Mouse (Mus musculus) midbrain, embryonic 11.5 days (tissue): ENCODE measurements around the gene Txndc12. TPM values are rescaled to one million over a fixed set of nuclear protein-coding genes. Genes with fewer than 3 reads are reported as not detected.
A peak's percentile ranks its signal among the peaks of the same experiment; 100 is the strongest.

Experiments used
- ATAC-seq: fragments of 200-750 bp; cut with Nextera tagmentation; 2 replicates; pipeline ENCODE4 v1.8.0; 2017; ENCODE audit warnings: moderate TSS enrichment, moderate library complexity; ENCODE audit not compliant: low FRiP score
- DNase-seq: peaks from one replicate; pipeline ENCODE4 v3.0.0; 2015; ENCODE audit warnings: low spot score; ENCODE audit errors: missing footprints
- H3K27ac ChIP-seq: fragments of 300-500 bp; sonication (generic); 2 replicates; pipeline ENCODE4 v1.5.1; 2014; ENCODE audit warnings: low read depth, low read length
- H3K27me3 ChIP-seq: fragments of 300-500 bp; sonication (generic); 2 replicates; pipeline ENCODE4 v1.6.1; 2014; ENCODE audit warnings: mild to moderate bottlenecking, low read length, moderate library complexity, mixed read lengths; ENCODE audit not compliant: control insufficient read depth, insufficient read depth
- H3K36me3 ChIP-seq: fragments of 300-500 bp; sonication (generic); 2 replicates; pipeline ENCODE4 v1.6.1; 2014; ENCODE audit warnings: mild to moderate bottlenecking, low read length, moderate library complexity, mixed read lengths; ENCODE audit not compliant: control insufficient read depth, insufficient read depth
- H3K4me1 ChIP-seq: fragments of 300-500 bp; sonication (generic); 2 replicates; pipeline ENCODE4 v1.6.1; 2014; ENCODE audit warnings: low read length; ENCODE audit not compliant: control insufficient read depth, insufficient read depth
- H3K4me2 ChIP-seq: fragments of 300-500 bp; sonication (generic); 2 replicates; pipeline ENCODE4 v1.6.1; 2014; ENCODE audit warnings: mild to moderate bottlenecking, moderate library complexity
- H3K4me3 ChIP-seq: fragments of 300-500 bp; sonication (generic); 2 replicates; pipeline ENCODE4 v1.5.1; 2014; ENCODE audit warnings: low read depth, low read length
- H3K9ac ChIP-seq: fragments of 300-500 bp; sonication (generic); 2 replicates; pipeline ENCODE4 v1.6.1; 2014; ENCODE audit warnings: low read length
- H3K9me3 ChIP-seq: fragments of 300-500 bp; sonication (generic); 2 replicates; pipeline ENCODE4 v1.6.1; 2016; ENCODE audit warnings: low read length; ENCODE audit not compliant: control insufficient read depth
- WGBS: fragments of 180-500 bp; shearing (Covaris S2); extraction: QIAGEN DNeasy Blood & Tissue Kit; methylation state at CpG from one replicate; pipeline ENCODE4 v1.1.7; 2014; 5-methylcytosine and 5-hydroxymethylcytosine counted together
- polyA plus RNA-seq: library from polyadenylated mRNA; unstranded; fragments of >200 nt; fragmentation: Nextera tagmentation; extraction: Ambion mirVana; gene quantifications from 2 replicates; pipeline ENCODE4 v1.2.1, GENCODE M21; 2014

Gene Txndc12
- polyA plus RNA-seq, 1 experiment from 2014 or later: 112 TPM

DNA sequence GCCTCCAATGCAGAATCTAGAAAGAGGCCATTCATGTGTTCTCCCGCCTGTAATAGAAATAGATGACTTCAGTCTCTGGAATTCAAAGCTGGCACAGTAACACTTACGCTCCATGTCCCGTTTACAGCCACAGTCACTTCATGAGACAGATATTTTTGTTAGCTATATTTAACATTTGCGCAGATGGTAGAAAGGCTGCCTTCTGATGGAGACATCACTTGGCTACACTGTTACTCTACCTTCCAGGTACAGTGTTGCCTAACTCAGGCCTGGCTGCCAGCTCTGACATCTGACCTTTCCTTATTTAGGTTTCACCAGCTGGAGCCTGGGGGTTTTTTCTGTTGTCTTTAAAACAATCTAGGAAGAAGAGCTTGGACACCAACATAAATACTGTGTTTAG is 3.6 kb downstream of the Txndc12 start:
- Histone ChIP-seq H3K9me3 (no peaks in the 10 kb centered on the region), H3K27me3 (no peaks in the 10 kb centered on the region), H3K36me3 (no peaks in the 10 kb centered on the region), H3K4me3 (no peak overlapping the region), H3K4me1 (peaks cover 10% of the 10 kb centered on the region), H3K27ac (no peak overlapping the region), H3K9ac (no peak overlapping the region), H3K4me2 (no peak overlapping the region)
- 96% methylated on average over 4 of the region's 4 CpGs for WGBS
- ATAC-seq (no peak), DNase-seq (no peak)

DNA sequence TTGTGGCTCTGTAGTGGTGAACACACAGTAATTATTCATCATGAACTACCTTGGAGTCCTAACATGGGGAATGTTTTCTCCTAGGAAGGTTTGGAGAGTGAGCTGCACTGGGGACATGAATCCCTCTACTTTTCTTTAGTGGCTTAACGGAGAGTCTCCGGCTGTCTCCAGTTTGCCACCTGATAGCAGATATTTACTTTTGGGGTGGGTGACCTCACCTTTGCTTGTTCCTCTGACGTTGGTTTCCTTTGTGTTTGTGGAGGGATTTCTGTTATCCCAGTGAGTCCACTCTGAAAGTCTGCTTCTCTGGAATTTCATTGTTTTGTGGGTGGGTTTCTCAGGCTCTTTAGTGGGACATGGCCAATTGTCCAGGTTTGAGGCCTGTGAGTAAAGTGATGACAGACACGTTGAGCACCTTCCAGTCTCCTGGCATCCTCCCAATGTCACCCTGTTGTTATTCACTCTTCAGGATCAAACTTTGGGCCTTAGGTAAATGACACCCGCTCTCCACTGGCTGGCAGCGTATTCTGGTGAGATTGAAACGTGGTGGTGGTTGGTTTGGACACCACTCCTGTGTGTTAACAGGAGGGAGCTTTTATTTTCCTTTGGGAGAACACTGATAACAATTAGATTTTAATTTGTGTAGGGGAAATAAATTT is 7.6 kb downstream of the Txndc12 start:
- Histone ChIP-seq H3K4me1 (peaks cover 1% of the 10 kb centered on the region; the same call in 1 of the 2 replicates), H3K27ac (no peak overlapping the region), H3K36me3 (no peaks in the 10 kb centered on the region), H3K9ac (no peak overlapping the region), H3K27me3 (no peaks in the 10 kb centered on the region), H3K4me3 (no peak overlapping the region), H3K4me2 (no peak overlapping the region), H3K9me3 (no peaks in the 10 kb centered on the region)
- DNase-seq (no peak), ATAC-seq (no peak)
- WGBS: 89% methylated on average over 7 of the region's 7 CpGs

DNA sequence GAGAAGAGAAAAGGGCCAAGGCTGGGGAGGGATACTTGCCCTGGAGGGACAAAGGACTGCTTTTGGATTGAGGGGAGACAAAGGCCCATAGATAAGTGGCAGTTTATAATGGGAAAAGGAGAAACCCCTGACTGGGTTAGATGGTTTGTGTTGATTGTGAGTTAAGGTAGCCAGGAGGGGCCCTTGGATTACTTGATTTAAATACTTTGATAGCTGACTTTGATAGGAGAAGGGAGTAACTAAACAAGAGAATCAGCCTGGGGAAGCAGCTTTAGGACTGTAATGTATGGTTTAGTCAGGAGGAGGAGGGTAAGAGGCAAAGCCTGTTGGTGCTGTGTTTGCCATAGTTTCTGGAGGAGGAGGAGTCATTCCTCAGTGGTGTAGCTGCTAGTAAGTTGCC is 8.9 kb downstream of the Txndc12 start:
- Histone ChIP-seq H3K27me3 (no peaks in the 10 kb centered on the region), H3K9ac (no peak overlapping the region), H3K36me3 (no peaks in the 10 kb centered on the region), H3K9me3 (no peaks in the 10 kb centered on the region), H3K27ac (no peak overlapping the region), H3K4me2 (no peak overlapping the region), H3K4me1 (peaks cover 2% of the 10 kb centered on the region; the same call in 1 of the 2 replicates), H3K4me3 (no peak overlapping the region)
- no peak for DNase-seq
- ATAC-seq: no peak

DNA sequence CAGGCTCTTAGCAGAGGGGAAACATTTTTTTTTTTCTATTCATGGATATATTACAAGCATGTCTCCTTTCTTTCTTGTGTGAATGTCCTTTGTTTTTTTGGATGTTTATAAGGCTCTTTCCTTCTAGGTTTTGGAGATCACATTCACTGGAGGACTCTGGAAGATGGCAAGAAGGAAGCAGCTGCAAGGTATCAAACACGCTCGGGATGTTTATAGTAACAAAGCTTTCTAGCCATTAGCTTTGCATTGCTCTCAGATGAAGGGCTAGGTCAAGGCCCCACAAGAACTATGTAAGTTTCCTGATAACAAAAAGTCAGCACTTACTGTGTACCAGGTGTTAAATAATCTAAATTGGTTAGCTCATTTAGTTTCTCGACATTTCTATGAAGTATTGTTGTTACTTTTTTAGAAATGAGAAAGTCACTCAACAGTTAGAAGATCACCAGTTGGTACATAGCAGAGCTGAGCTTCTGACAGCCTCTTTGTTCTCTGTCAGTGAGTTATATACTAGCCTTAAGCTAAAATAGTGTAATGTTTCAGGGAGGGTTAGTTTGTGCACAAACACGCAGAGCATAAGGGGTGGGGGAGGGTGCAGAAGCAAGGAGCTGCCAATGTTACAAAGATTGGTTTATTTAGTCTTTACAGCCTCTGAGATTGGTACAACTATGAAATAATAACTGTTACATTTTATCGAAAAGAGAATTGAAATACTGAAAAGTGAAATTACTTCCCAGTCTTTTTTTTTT is 11.6 kb downstream of the Txndc12 start:
- Histone ChIP-seq H3K36me3 (no peaks in the 10 kb centered on the region), H3K4me1 (peaks cover 14% of the 10 kb centered on the region), H3K27me3 (no peaks in the 10 kb centered on the region), H3K9me3 (no peaks in the 10 kb centered on the region), H3K4me3 (no peak overlapping the region), H3K27ac (no peak overlapping the region), H3K4me2 (no peak overlapping the region), H3K9ac (no peak overlapping the region)
- ATAC-seq (no peak), DNase-seq (no peak)
- WGBS: 95% methylated on average over 5 of the region's 5 CpGs

DNA sequence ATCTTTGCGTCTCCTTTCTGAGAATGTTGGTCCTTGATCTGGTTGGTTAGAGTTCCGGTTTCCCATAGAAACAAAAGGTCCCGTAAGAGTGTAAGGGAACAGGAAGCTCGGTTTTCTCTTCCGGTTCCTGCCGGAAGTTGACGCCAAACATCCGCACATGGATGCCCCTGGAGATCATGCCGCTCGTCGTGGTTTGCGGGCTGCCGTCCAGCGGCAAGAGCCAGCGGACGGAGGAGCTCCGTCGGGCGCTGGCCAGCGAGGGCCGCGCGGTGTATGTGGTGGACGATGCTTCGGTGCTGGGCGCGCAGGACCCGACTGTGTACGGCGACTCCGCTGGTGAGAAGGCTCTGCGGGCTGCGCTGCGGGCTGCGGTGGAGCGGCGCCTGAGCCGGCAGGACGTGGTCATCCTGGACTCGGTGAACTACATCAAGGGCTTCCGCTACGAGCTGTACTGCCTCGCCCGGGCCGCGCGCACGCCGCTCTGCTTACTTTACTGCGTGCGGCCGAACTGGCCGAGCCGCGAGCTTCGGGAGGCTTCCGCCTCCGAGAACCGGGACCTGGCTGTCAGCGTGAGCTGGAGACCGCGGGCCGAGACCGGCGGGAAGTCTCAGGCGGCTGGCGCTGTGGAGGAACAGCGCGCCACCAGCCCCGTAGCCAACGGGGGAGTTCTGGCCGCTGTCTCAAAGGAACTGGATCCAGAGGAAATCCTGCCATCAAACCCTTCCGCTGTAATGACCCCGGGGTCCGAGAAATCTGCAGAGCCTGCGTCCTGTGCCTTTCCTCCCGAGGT is 13.5 kb downstream of the Txndc12 start, which contains the start of gene Kti12:
Kti12 (plus strand) TSS at position 71 of the 790 bp plus-strand sequence.
- Histone ChIP-seq H3K4me1 (peaks cover 14% of the 10 kb centered on the region), H3K9me3 (no peaks in the 10 kb centered on the region), H3K36me3 (no peaks in the 10 kb centered on the region), H3K27me3 (no peaks in the 10 kb centered on the region), H3K4me3 (peak within 1 kb of the TSS; percentile 93), H3K4me2 (peak within 1 kb of the TSS; percentile 98), H3K27ac (peak within 1 kb of the TSS; percentile 63), H3K9ac (peak within 1 kb of the TSS; percentile 83)
- DNase-seq: peak; percentile 97
- ATAC-seq: peak; percentile 89
- under 1% methylated on average over 77 of the region's 77 CpGs for WGBS

- H3K9ac ChIP-seq: peak within 1 kb of the TSS; percentile 83
- H3K4me2 ChIP-seq: peak within 1 kb of the TSS; percentile 98
- peak; percentile 53 for ATAC-seq
- H3K36me3 ChIP-seq: no peaks in the 10 kb centered on the region
- no peaks in the 10 kb centered on the region for H3K27me3 ChIP-seq
- DNase-seq: peak; percentile 86
- WGBS: 13% methylated on average over 20 of the region's 20 CpGs
- H3K4me3 ChIP-seq: peak within 1 kb of the TSS; percentile 93
- H3K4me1 ChIP-seq: peaks cover 14% of the 10 kb centered on the region
- peak within 1 kb of the TSS; percentile 63 for H3K27ac ChIP-seq
- H3K9me3 ChIP-seq: no peaks in the 10 kb centered on the region
These were observed 14.1 kb downstream of the Txndc12 start, which contains the start of gene A730015C16Rik for GRCm38 (mm10) chr4:108848505-108848848. TSS of gene A730015C16Rik (minus strand) at chr4:108848619.

DNA sequence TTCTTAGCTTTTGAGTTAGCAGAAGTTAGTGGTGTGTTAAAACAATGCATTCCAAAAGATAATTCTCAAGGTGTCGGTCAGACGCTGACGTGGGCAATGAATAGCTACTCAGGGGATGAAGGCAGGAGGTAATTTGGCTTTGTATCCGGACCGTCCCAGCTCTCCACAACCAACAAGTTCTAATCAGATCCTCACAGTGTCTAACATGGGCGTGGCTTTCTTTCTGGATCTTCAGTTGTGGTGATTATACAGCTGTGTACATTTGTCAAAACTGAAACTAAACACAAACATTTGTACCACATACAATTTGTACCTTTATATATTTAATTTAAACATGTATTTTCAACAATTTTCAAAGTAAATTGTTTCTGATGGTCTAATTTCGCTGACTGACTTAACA is 32.4 kb downstream of the Txndc12 start:
- no peak for DNase-seq
- Histone ChIP-seq H3K9ac (no peak overlapping the region), H3K36me3 (peaks cover 2% of the 10 kb centered on the region; the same call in 1 of the 2 replicates), H3K4me1 (no peaks in the 10 kb centered on the region), H3K9me3 (no peaks in the 10 kb centered on the region), H3K4me3 (no peak overlapping the region), H3K27ac (no peak overlapping the region), H3K27me3 (no peaks in the 10 kb centered on the region), H3K4me2 (no peak overlapping the region)
- WGBS: 85% methylated on average over 7 of the region's 7 CpGs
- no peak for ATAC-seq

- peak; percentile 81; the same call in 1 of the 2 replicates for ATAC-seq
- no peaks in the 10 kb centered on the region for H3K36me3 ChIP-seq
- no peak overlapping the region for H3K4me3 ChIP-seq
- 39% methylated on average over 10 of the region's 10 CpGs for WGBS
- peak; percentile 98 for DNase-seq
- H3K9ac ChIP-seq: no peak overlapping the region
- H3K9me3 ChIP-seq: no peaks in the 10 kb centered on the region
- no peak overlapping the region for H3K4me2 ChIP-seq
- no peaks in the 10 kb centered on the region for H3K4me1 ChIP-seq
- H3K27me3 ChIP-seq: no peaks in the 10 kb centered on the region
- no peak overlapping the region for H3K27ac ChIP-seq
These were observed 35.5 kb downstream of the Txndc12 start for GRCm38 (mm10) chr4:108869730-108870374.
